Mouse (Mus musculus) limb, embryonic 12.5 days (tissue): ENCODE data around the gene Cetn2. TPM values are rescaled to one million over a fixed set of nuclear protein-coding genes. Genes with fewer than 3 reads are reported as not detected.

Experiments
- ATAC-seq: fragments of 200-750 bp; cut with Nextera tagmentation; 2 replicates; pipeline ENCODE4 v1.8.0; 2017; ENCODE audit warnings: low read depth, moderate TSS enrichment; ENCODE audit not compliant: insufficient number of reproducible peaks, insufficient read depth, low FRiP score, low TSS enrichment
- H3K27ac ChIP-seq: fragments of 300-500 bp; sonication (generic); 2 replicates; pipeline ENCODE4 v1.5.1; 2016; ENCODE audit warnings: mild to moderate bottlenecking, moderate library complexity
- H3K27me3 ChIP-seq: fragments of 300-500 bp; sonication (generic); 2 replicates; pipeline ENCODE4 v1.6.1; 2016; ENCODE audit warnings: mild to moderate bottlenecking, moderate library complexity
- H3K36me3 ChIP-seq: fragments of 300-500 bp; sonication (generic); 2 replicates; pipeline ENCODE4 v1.6.1; 2016; ENCODE audit warnings: mild to moderate bottlenecking, moderate library complexity
- H3K4me1 ChIP-seq: fragments of 300-500 bp; sonication (generic); replicated peaks from 2 replicates; pipeline ENCODE4 v1.6.1; 2016
- H3K4me2 ChIP-seq: fragments of 300-500 bp; sonication (generic); 2 replicates; pipeline ENCODE4 v1.6.1; 2016; ENCODE audit warnings: mild to moderate bottlenecking, moderate library complexity
- H3K4me3 ChIP-seq: fragments of 300-500 bp; sonication (generic); replicated peaks from 2 replicates; pipeline ENCODE4 v1.5.1; 2016; ENCODE audit warnings: mild to moderate bottlenecking
- H3K9ac ChIP-seq: fragments of 300-500 bp; sonication (generic); replicated peaks from 2 replicates; pipeline ENCODE4 v1.6.1; 2016; ENCODE audit warnings: mild to moderate bottlenecking, moderate library complexity
- H3K9me3 ChIP-seq: fragments of 300-500 bp; sonication (generic); 2 replicates; pipeline ENCODE4 v1.6.1; 2016; ENCODE audit warnings: mild to moderate bottlenecking, moderate library complexity
- WGBS: fragments of 180-500 bp; shearing (Covaris S2); methylation state at CpG from one replicate; pipeline ENCODE4 v1.1.7; 2016; 5-methylcytosine and 5-hydroxymethylcytosine counted together
- polyA plus RNA-seq: library from polyadenylated mRNA; unstranded; fragments of >200 nt; fragmentation: Nextera tagmentation; extraction: Ambion mirVana; gene quantifications from 2 replicates; pipeline ENCODE4 v1.2.1, GENCODE M21; 2016

The Cetn2 gene
- polyA plus RNA-seq, 1 experiment from 2014 or later = 82.8 TPM

GRCm38 (mm10) chrX:72902530-72902929 is 15.7 kb downstream of the Cetn2 start:
- no peaks in the 10 kb centered on the region for H3K36me3 ChIP-seq
- H3K9me3 ChIP-seq = no peaks in the 10 kb centered on the region
- H3K4me3 ChIP-seq = no peak overlapping the region
- no peak overlapping the region for H3K9ac ChIP-seq
- H3K27ac ChIP-seq = no peak overlapping the region
- 59% methylated on average over 1 of the region's 1 CpGs for WGBS
- no peaks in the 10 kb centered on the region for H3K27me3 ChIP-seq
- no peaks in the 10 kb centered on the region for H3K4me1 ChIP-seq
- ATAC-seq = no peak
- H3K4me2 ChIP-seq = no peak overlapping the region

DNA sequence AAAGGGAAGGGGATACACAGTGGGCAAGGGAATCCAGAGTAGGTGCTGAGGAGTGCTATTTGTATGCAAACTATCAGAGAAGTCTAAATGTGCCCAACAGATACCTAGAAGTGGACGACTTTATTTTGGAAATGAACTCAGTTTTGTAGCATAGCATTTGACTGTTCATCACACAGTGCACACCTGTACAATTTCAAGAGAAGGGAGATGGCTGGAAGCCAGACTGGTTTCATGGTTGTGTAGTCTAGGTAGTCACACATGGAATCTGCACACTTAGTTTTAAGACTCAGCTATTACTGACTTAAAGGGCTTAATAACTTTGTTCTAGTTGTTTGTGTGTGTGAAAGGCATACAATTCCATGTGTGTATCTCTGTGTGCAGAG is 22.2 kb downstream of the Cetn2 start:
- H3K36me3 ChIP-seq = no peaks in the 10 kb centered on the region
- H3K27ac ChIP-seq = no peak overlapping the region
- no peaks in the 10 kb centered on the region for H3K4me1 ChIP-seq
- H3K9me3 ChIP-seq = no peaks in the 10 kb centered on the region
- no peak overlapping the region for H3K4me3 ChIP-seq
- no peak for ATAC-seq
- WGBS = 62% methylated on average over 1 of the region's 1 CpGs
- no peak overlapping the region for H3K9ac ChIP-seq
- H3K4me2 ChIP-seq = no peak overlapping the region
- H3K27me3 ChIP-seq = no peaks in the 10 kb centered on the region

GRCm38 (mm10) chrX:72895388-72896054 is 22.7 kb downstream of the Cetn2 start:
- ATAC-seq = no peak
- H3K4me2 ChIP-seq = no peak overlapping the region
- no peaks in the 10 kb centered on the region for H3K36me3 ChIP-seq
- H3K27ac ChIP-seq = no peak overlapping the region
- H3K9me3 ChIP-seq = no peaks in the 10 kb centered on the region
- WGBS = 67% methylated on average over 5 of the region's 5 CpGs
- H3K9ac ChIP-seq = no peak overlapping the region
- no peaks in the 10 kb centered on the region for H3K4me1 ChIP-seq
- no peaks in the 10 kb centered on the region for H3K27me3 ChIP-seq
- no peak overlapping the region for H3K4me3 ChIP-seq

Other genes with a start within 250 kb of the Cetn2 start
- 0.09 TPM in 1 of 2 replicates, not detected in the other for gene Gabrq, start 93.2 kb downstream of the Cetn2 start, polyA plus RNA-seq
- gene Nsdhl, start 146 bp upstream of the Cetn2 start, polyA plus RNA-seq = 22.5 and 24.3 TPM in 2 replicates
- 7.9 and 9.4 TPM in 2 replicates for gene Zfp185, start 68.9 kb upstream of the Cetn2 start, polyA plus RNA-seq
- gene Pnma5, start 118.7 kb upstream of the Cetn2 start, polyA plus RNA-seq = 0.09 and 0.15 TPM in 2 replicates
- gene Pnma3, start 146.4 kb upstream of the Cetn2 start, polyA plus RNA-seq = 0.26 and 0.27 TPM in 2 replicates
- gene Xlr4a, start 164.1 kb upstream of the Cetn2 start, polyA plus RNA-seq = 0.65 and 0.87 TPM in 2 replicates
- 3.8 and 5.0 TPM in 2 replicates for gene Xlr3a, start 178.7 kb upstream of the Cetn2 start, polyA plus RNA-seq
- 0.08 TPM in 1 of 2 replicates, not detected in the other for gene Gm14685, start 198.6 kb upstream of the Cetn2 start, polyA plus RNA-seq
- gene Xlr5b, start 230.4 kb upstream of the Cetn2 start, polyA plus RNA-seq = not detected in 2 replicates
- not detected in 2 replicates for gene DXBay18, start 231.0 kb upstream of the Cetn2 start, polyA plus RNA-seq